Mouse (Mus musculus) liver, postnatal 0 days (tissue): ENCODE measurements around the gene Mettl6. TPM values are rescaled to one million over a fixed set of nuclear protein-coding genes. Genes with fewer than 3 reads are reported as not detected.

ENCODE experiments used
- ATAC-seq: fragments of 200-750 bp; cut with Nextera tagmentation; 2 replicates; pipeline ENCODE4 v1.8.0; 2017; ENCODE audit warnings: mild to moderate bottlenecking, moderate library complexity
- DNase-seq: peaks from one replicate; pipeline ENCODE4 v3.0.0-alpha.2; 2016
- H3K27ac ChIP-seq: fragments of 300-500 bp; sonication (generic); 2 replicates; pipeline ENCODE4 v1.5.1; 2014; ENCODE audit warnings: antibody characterized with exemption, moderate library complexity, mild to moderate bottlenecking, low read depth
- H3K27me3 ChIP-seq: fragments of 300-500 bp; sonication (generic); 2 replicates; pipeline ENCODE4 v1.6.1; 2014; ENCODE audit warnings: low read length, control low read depth, mixed read lengths; ENCODE audit not compliant: insufficient read depth
- H3K36me3 ChIP-seq: fragments of 300-500 bp; sonication (generic); replicated peaks from 2 replicates; pipeline ENCODE4 v1.6.1; 2014; ENCODE audit warnings: mild to moderate bottlenecking, control low read depth, low read length, moderate library complexity, mixed read lengths; ENCODE audit not compliant: insufficient read depth
- H3K4me1 ChIP-seq: fragments of 300-500 bp; sonication (generic); 2 replicates; pipeline ENCODE4 v1.6.1; 2014; ENCODE audit warnings: antibody characterized with exemption, mild to moderate bottlenecking, control low read depth; ENCODE audit not compliant: insufficient read depth
- H3K4me2 ChIP-seq: fragments of 300-500 bp; sonication (generic); 2 replicates; pipeline ENCODE4 v1.6.1; 2014; ENCODE audit warnings: low read depth, mild to moderate bottlenecking, low read length, moderate library complexity, mixed read lengths
- H3K4me3 ChIP-seq: fragments of 300-500 bp; sonication (generic); 2 replicates; pipeline ENCODE4 v1.5.1; 2014; ENCODE audit warnings: low read depth, low read length
- H3K9ac ChIP-seq: fragments of 300-500 bp; sonication (generic); replicated peaks from 2 replicates; pipeline ENCODE4 v1.6.1; 2014; ENCODE audit warnings: mild to moderate bottlenecking, moderate library complexity
- H3K9me3 ChIP-seq: fragments of 300-500 bp; sonication (generic); 2 replicates; pipeline ENCODE4 v1.6.1; 2016; ENCODE audit warnings: mild to moderate bottlenecking, control low read depth, low read length, mixed read lengths
- CTCF ChIP-seq: sonication (generic); IDR thresholded peaks from 2 replicates; pipeline ENCODE4 v1.5.1; 2016; ENCODE audit warnings: antibody characterized with exemption, low read depth
- EP300 ChIP-seq: IDR thresholded peaks from 2 replicates; pipeline ENCODE4 v1.6.1; 2016; ENCODE audit warnings: antibody characterized with exemption, low read depth, mild to moderate bottlenecking
- WGBS: fragments of 180-500 bp; shearing (Covaris S2); extraction: QIAGEN DNeasy Blood & Tissue Kit; methylation state at CpG from one replicate; pipeline ENCODE4 v1.1.7; 2014; ENCODE audit not compliant: insufficient replicate concordance; 5-methylcytosine and 5-hydroxymethylcytosine counted together
- polyA plus RNA-seq: library from polyadenylated mRNA; unstranded; fragments of >200 nt; fragmentation: Nextera tagmentation; extraction: Ambion mirVana; gene quantifications from 2 replicates; pipeline ENCODE4 v1.2.1, GENCODE M21; 2015

Gene Mettl6
- polyA plus RNA-seq, 1 experiment from 2014 or later = 26.1 TPM

GRCm38 (mm10) chr14:31433126-31433525 lies 61.7 kb downstream of the Mettl6 start:
- H3K27ac ChIP-seq = peak overlapping the region; percentile 82
- H3K27me3 ChIP-seq = 0 out of 2 replicates have a peak, but pooled peaks cover 7% of the 10 kb centered on the region
- TF ChIP-seq EP300 = no peak
- TF ChIP-seq CTCF = no peak
- peaks cover 57% of the 10 kb centered on the region for H3K4me1 ChIP-seq
- H3K4me2 ChIP-seq = peak overlapping the region; percentile 85
- peaks cover 4% of the 10 kb centered on the region for H3K36me3 ChIP-seq
- no peaks in the 10 kb centered on the region for H3K9me3 ChIP-seq
- no peak for ATAC-seq
- 32% methylated on average over 5 of the region's 5 CpGs for WGBS
- peak overlapping the region; percentile 82; the same call in 1 of the 2 replicates for H3K4me3 ChIP-seq
- no peak for DNase-seq
- H3K9ac ChIP-seq = peak overlapping the region; percentile 38; the same call in 1 of the 2 replicates

GRCm38 (mm10) chr14:31432424-31432823 lies 62.4 kb downstream of the Mettl6 start:
- ATAC-seq = no peak
- DNase-seq = no peak
- Histone ChIP-seq H3K27ac (peak overlapping the region; percentile 82), H3K36me3 (peaks cover 8% of the 10 kb centered on the region), H3K27me3 (0 out of 2 replicates have a peak, but pooled peaks cover 7% of the 10 kb centered on the region), H3K4me2 (peak overlapping the region; percentile 85), H3K9me3 (no peaks in the 10 kb centered on the region), H3K4me3 (peak overlapping the region; percentile 82; the same call in 1 of the 2 replicates), H3K4me1 (peaks cover 64% of the 10 kb centered on the region), H3K9ac (0 out of 2 replicates have a peak overlapping the region, but pooled peaks have one; percentile 38)
- TF ChIP-seq EP300 (no peak), CTCF (no peak)
- WGBS = 5% methylated on average over 4 of the region's 4 CpGs

- 23% methylated on average over 3 of the region's 3 CpGs for WGBS
- TF ChIP-seq EP300 (peak; percentile 28; the same call in 1 of the 2 replicates), CTCF (no peak)
- peak overlapping the region; percentile 82 for H3K27ac ChIP-seq
- ATAC-seq (no peak), DNase-seq (peak; percentile 16)
- peak overlapping the region; percentile 82; the same call in 1 of the 2 replicates for H3K4me3 ChIP-seq
- no peak overlapping the region; the same call in 1 of the 2 replicates for H3K9ac ChIP-seq
- peak overlapping the region; percentile 85 for H3K4me2 ChIP-seq
- 0 out of 2 replicates have a peak, but pooled peaks cover 7% of the 10 kb centered on the region for H3K27me3 ChIP-seq
- H3K9me3 ChIP-seq = no peaks in the 10 kb centered on the region
- peaks cover 66% of the 10 kb centered on the region for H3K4me1 ChIP-seq
- H3K36me3 ChIP-seq = peaks cover 13% of the 10 kb centered on the region
Observed at GRCm38 (mm10) chr14:31431789-31432330, 63.0 kb downstream of the Mettl6 start.

- H3K9me3 ChIP-seq = no peaks in the 10 kb centered on the region
- peak; percentile 13 for DNase-seq
- H3K27me3 ChIP-seq = no peaks in the 10 kb centered on the region
- no peak overlapping the region for H3K9ac ChIP-seq
- WGBS = 50% methylated on average over 5 of the region's 5 CpGs
- TF ChIP-seq EP300 (no peak), CTCF (no peak)
- peak overlapping the region; percentile 50 for H3K27ac ChIP-seq
- H3K4me1 ChIP-seq = peaks cover 71% of the 10 kb centered on the region
- no peak for ATAC-seq
- H3K4me3 ChIP-seq = no peak overlapping the region
- H3K4me2 ChIP-seq = no peak overlapping the region
- peaks cover 21% of the 10 kb centered on the region for H3K36me3 ChIP-seq
Observed at GRCm38 (mm10) chr14:31429004-31429395, 65.8 kb downstream of the Mettl6 start.

- TF ChIP-seq EP300 = no peak
- no peak for TF ChIP-seq CTCF
- peak; percentile 72 for DNase-seq
- ATAC-seq = peak; percentile 93
- Histone ChIP-seq H3K27me3 (no peaks in the 10 kb centered on the region), H3K9ac (no peak overlapping the region), H3K4me2 (no peak overlapping the region), H3K4me3 (no peak overlapping the region), H3K36me3 (peaks cover 21% of the 10 kb centered on the region), H3K27ac (peak overlapping the region; percentile 50), H3K9me3 (no peaks in the 10 kb centered on the region), H3K4me1 (peaks cover 72% of the 10 kb centered on the region)
- 47% methylated on average over 15 of the region's 15 CpGs for WGBS
Observed at GRCm38 (mm10) chr14:31428211-31429003, 66.4 kb downstream of the Mettl6 start.

Other genes starting within 250 kb of the Mettl6 start
- 7.3 and 8.3 TPM in 2 replicates for gene Phf7, start 243.7 kb downstream of the Mettl6 start, polyA plus RNA-seq
- gene Bap1, start 243.6 kb downstream of the Mettl6 start, polyA plus RNA-seq = 16.3 and 19.8 TPM in 2 replicates
- 0.05 and 0.06 TPM in 2 replicates for gene Dnah1, start 171.1 kb downstream of the Mettl6 start, polyA plus RNA-seq
- gene Capn7, start 158.4 kb downstream of the Mettl6 start, polyA plus RNA-seq = 10.3 and 12.4 TPM in 2 replicates
- gene Sh3bp5, start 59.0 kb downstream of the Mettl6 start, polyA plus RNA-seq = 29.7 and 31.8 TPM in 2 replicates
- 9.6 and 11.4 TPM in 2 replicates for gene Eaf1, start 641 bp downstream of the Mettl6 start, polyA plus RNA-seq
- gene Colq, start 96.3 kb upstream of the Mettl6 start, polyA plus RNA-seq = 0.29 and 0.52 TPM in 2 replicates
- gene Gm49387, start 145.8 kb upstream of the Mettl6 start, polyA plus RNA-seq = 0.89 and 3.9 TPM in 2 replicates
- 40.3 and 44.1 TPM in 2 replicates for gene Btd, start 146.0 kb upstream of the Mettl6 start, polyA plus RNA-seq
- 310 and 342 TPM in 2 replicates for gene Hacl1, start 146.2 kb upstream of the Mettl6 start, polyA plus RNA-seq